Mouse (Mus musculus) myocyte (in vitro differentiated cells): ENCODE measurements around the gene Natd1.

Source experiments
- E2F4 ChIP-seq: IDR thresholded peaks from one replicate; pipeline ENCODE4 v1.6.1; 2011; ENCODE audit warnings: mild to moderate bottlenecking, control low read depth, moderate library complexity; ENCODE audit not compliant: insufficient read depth
- MYOG ChIP-seq, 3 experiments: IDR thresholded peaks; one replicate each; pipeline ENCODE4 v1.6.1; 2011; ENCODE audit warnings: control low read depth in 2 of 3, low read depth in 2 of 3, mild to moderate bottlenecking in 2 of 3; ENCODE audit not compliant: insufficient read length in 2 of 3, control insufficient read depth in 1 of 3, insufficient read depth in 1 of 3
- POLR2A ChIP-seq: IDR thresholded peaks from one replicate; pipeline ENCODE4 v1.6.1; 2011; ENCODE audit warnings: low read depth, mild to moderate bottlenecking, control low read depth, moderate library complexity; ENCODE audit not compliant: insufficient read length
- POLR2AphosphoS2 ChIP-seq: IDR thresholded peaks from one replicate; pipeline ENCODE4 v1.6.1; 2011; ENCODE audit warnings: low read depth, control low read depth; ENCODE audit not compliant: insufficient read length
- REST ChIP-seq: IDR thresholded peaks from one replicate; pipeline ENCODE4 v1.6.1; 2011; ENCODE audit warnings: mild to moderate bottlenecking, control low read depth, moderate library complexity; ENCODE audit not compliant: insufficient read depth, insufficient read length

GRCm38 (mm10) chr11:60962709-60963108 lies 48.2 kb upstream of the Natd1 start:
- TF ChIP-seq E2F4 (no peak), POLR2A (no peak), POLR2AphosphoS2 (no peak), MYOG (IDR thresholded peaks at IDR 0.05; ENCODE audit: control insufficient read depth in 1 of 3, insufficient read depth in 1 of 3, insufficient read length in 2 of 3, low read depth in 2 of 3) (no peak), REST (no peak)
